Mouse (Mus musculus) ovary, postnatal 14 days (tissue): ENCODE measurements around the gene Styk1.
"Not testable (repeated sequence)": the region's sequence is repeated elsewhere in the genome, so short reads cannot be mapped to it uniquely, and the experiment has no call there.

Experiments used
- DNase-seq: peaks from one replicate; pipeline ENCODE4 v3.0.0; 2022; ENCODE audit warnings: low spot score

The Styk1 gene

GRCm38 (mm10) chr6:131292991-131293788 is 60.2 kb downstream of the Styk1 start, which contains the start of gene Magohb:
Gene Magohb, minus strand, starts transcription at chr6:131293244.
- peak; percentile 85 for DNase-seq

- DNase-seq, result no peak
These were observed 61.0 kb downstream of the Styk1 start for GRCm38 (mm10) chr6:131292276-131292990.

GRCm38 (mm10) chr6:131290430-131290829 is 63.0 kb downstream of the Styk1 start:
- peak; percentile 9 for DNase-seq

DNA sequence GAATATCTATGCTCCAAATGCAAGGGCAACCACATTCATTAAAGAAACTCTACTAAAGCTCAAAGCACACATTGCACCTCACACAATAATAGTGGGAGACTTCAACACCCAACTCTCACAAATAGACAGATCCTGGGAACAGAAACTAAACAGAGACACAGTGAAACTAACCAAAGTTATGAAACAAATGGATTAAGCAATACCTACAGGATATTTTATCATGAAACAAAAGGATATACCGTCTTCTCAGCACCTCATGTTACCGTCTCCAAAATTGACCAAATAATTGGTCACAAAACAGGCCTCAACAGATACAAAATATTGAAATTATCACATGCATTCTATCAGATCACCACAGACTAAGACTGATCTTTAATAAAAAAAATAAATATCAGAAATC is 75.2 kb downstream of the Styk1 start:
- not testable (repeated sequence) for DNase-seq

DNA sequence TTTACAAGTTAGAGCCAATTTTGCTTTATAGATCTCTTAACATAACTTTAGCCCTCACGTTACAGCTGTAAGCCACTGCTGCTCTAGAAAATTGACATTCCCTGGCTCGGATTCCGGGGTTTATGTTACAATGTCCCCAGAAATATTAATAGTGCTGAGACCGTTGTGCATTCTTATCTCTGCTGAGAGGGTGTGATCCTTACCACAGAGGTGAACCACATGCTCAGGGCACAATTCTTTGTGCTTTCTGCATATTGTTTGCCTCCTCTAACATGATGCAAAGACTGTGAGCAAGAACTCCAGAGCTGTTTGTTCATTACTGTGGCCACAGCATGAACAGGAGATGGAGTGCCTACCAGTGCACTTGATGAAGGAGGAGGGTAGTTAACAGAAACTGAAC is 76.7 kb downstream of the Styk1 start:
- no peak for DNase-seq

- no peak for DNase-seq
These were observed 81.1 kb downstream of the Styk1 start for GRCm38 (mm10) chr6:131272311-131272710.

DNA sequence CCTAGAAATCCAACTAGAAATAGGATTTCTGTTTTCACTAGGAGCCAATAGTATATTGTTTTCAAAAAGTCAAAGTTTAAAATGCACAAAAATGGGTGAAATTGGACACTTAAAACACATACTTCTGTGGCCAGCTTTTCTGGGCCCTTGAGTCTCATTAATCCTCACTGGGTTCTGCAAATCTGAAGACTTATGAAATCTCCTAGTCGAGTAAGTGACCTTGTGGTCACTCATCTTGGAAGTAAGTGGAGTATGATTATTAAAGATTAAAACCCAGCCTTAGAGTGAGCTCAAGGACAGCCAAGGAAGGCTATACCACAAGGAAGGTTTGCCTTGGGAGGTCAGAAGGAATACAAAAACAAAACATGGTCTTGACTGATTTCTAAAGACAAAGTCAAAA is 83.1 kb downstream of the Styk1 start:
- DNase-seq, result no peak

- DNase-seq, result no peak
These were observed 83.8 kb downstream of the Styk1 start for GRCm38 (mm10) chr6:131269599-131269998.

GRCm38 (mm10) chr6:131264175-131264574 is 89.2 kb downstream of the Styk1 start:
- no peak for DNase-seq

DNA sequence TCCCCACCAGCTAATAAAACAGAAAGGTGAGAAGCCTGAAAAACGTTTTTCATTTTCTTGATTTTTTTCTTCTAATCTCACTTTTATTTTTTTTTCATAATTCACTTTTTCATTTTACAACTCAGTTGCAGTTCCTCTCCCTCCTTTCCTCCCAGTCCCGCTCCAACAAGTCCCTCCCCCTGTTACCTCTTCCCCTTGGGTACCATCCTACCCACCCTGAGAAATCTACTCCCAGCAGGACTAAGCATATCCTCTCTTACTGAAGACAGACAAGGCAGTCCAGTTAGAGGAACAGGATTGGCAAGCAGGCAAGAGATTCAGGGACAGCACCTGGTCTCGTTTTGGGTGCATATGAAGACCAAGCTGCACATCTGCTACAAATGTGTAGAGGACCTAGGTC is 90.6 kb downstream of the Styk1 start:
- DNase-seq, result no peak

- DNase-seq, result no peak
These were observed 91.4 kb downstream of the Styk1 start for GRCm38 (mm10) chr6:131262009-131262408.
